Mouse (Mus musculus): ENCODE measurements around the gene Fgf8. TPM values are rescaled to one million over a fixed set of nuclear protein-coding genes. Genes with fewer than 3 reads are reported as not detected.

Gene Fgf8
- polyA plus RNA-seq, 1 experiment: 1.5 TPM

DNA sequence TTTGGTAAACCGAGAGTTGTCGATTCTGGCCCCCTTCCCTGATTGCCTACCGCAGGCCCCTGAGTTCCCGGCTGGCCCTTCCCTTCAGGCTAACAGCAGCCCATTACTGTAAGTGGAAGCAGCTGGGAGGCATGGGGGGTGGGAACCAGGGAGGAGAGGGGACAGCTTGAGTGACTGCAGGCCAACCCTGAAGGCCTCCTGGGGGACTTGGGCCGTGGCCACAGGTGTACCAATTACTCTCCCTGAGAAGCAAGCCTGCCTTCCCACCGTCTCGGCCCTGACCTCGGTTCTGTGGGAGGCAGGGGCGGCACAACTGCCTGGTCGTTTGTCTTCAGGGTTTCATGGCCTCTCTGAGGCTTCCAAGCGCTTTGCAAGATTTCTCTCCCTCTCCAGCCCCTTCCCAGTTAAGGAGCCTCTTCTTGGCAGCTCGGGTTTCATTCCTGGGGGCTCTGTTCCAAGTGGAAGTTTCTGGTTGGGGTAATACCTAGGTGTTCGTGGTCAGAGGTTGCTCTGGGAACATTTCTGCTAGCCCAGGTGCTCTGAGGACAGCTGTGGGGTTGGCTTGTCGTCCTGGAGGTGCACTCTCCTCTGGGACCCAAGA is 16.9 kb downstream of the Fgf8 start:
- Histone ChIP-seq H3K27me3 (ENCODE audit: control insufficient read depth, insufficient read depth, low read length) (no peaks in the 10 kb centered on the region), H3K36me3 (ENCODE audit: control insufficient read depth, insufficient read depth, low read length) (no peaks in the 10 kb centered on the region), H3K4me3 (ENCODE audit: control insufficient read depth, low read depth, low read length) (no peak overlapping the region), H3K27ac (ENCODE audit: control insufficient read depth, insufficient read depth, low read depth, low read length) (no peak overlapping the region), H3K4me1 (ENCODE audit: control insufficient read depth, insufficient read depth, low read length) (peaks cover 14% of the 10 kb centered on the region)
- no peak for TF ChIP-seq CTCF (IDR thresholded peaks at IDR 0.05; ENCODE audit: control insufficient read depth, insufficient read depth, insufficient replicate concordance, low read depth, low read length)
- no peak for TF ChIP-seq POLR2A (IDR thresholded peaks at IDR 0.05; ENCODE audit: control insufficient read depth, low read depth, low read length)

DNA sequence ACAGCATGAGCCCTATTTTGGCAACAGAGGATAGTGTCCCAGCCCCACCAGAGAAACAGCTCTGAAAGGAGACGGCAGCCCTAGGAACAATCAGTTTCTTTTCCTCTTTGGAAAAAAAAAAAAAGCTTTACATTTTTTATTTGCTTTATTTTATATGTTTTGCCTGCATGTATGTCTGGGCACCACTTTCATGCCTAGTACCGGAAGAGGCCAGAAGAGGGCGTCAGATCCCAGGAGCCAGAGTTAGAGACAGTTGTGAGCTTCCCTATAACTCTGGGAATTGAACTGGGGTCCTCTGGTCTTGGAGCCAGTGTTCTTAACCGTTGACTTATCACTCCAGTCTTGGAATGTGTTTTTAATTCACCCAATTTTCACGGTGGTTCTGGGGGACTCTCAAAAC is 20.5 kb downstream of the Fgf8 start:
- Histone ChIP-seq H3K27me3 (ENCODE audit: control insufficient read depth, insufficient read depth, low read length) (no peaks in the 10 kb centered on the region), H3K27ac (ENCODE audit: control insufficient read depth, insufficient read depth, low read depth, low read length) (no peak overlapping the region), H3K4me3 (ENCODE audit: control insufficient read depth, low read depth, low read length) (no peak overlapping the region), H3K4me1 (ENCODE audit: control insufficient read depth, insufficient read depth, low read length) (peaks cover 5% of the 10 kb centered on the region), H3K36me3 (ENCODE audit: control insufficient read depth, insufficient read depth, low read length) (no peaks in the 10 kb centered on the region)
- peak; percentile 31; the same call in 1 of the 2 replicates for TF ChIP-seq CTCF (IDR thresholded peaks at IDR 0.05; ENCODE audit: control insufficient read depth, insufficient read depth, insufficient replicate concordance, low read depth, low read length)
- no peak for TF ChIP-seq POLR2A (IDR thresholded peaks at IDR 0.05; ENCODE audit: control insufficient read depth, low read depth, low read length)

DNA sequence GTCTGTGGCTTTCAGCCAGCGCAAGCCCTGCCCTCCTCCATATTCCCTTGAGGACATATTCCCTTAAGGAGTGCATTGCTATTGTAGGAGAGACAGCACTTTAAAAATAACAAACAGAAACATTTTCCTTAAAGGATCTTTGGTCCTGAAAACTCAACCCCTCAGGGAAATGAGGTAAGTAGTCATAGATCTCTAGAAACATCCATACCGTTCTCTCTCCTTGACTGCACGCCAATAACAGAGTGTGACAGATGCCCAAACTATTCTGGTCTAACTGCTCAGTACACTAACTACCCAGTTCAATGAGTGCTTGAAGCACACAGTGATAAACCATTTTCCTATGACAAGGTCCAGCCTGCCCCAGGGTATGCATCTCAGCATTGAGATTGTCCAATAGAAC is 24.4 kb downstream of the Fgf8 start:
- Histone ChIP-seq H3K27me3 (ENCODE audit: control insufficient read depth, insufficient read depth, low read length) (no peaks in the 10 kb centered on the region), H3K4me1 (ENCODE audit: control insufficient read depth, insufficient read depth, low read length) (no peaks in the 10 kb centered on the region)

DNA sequence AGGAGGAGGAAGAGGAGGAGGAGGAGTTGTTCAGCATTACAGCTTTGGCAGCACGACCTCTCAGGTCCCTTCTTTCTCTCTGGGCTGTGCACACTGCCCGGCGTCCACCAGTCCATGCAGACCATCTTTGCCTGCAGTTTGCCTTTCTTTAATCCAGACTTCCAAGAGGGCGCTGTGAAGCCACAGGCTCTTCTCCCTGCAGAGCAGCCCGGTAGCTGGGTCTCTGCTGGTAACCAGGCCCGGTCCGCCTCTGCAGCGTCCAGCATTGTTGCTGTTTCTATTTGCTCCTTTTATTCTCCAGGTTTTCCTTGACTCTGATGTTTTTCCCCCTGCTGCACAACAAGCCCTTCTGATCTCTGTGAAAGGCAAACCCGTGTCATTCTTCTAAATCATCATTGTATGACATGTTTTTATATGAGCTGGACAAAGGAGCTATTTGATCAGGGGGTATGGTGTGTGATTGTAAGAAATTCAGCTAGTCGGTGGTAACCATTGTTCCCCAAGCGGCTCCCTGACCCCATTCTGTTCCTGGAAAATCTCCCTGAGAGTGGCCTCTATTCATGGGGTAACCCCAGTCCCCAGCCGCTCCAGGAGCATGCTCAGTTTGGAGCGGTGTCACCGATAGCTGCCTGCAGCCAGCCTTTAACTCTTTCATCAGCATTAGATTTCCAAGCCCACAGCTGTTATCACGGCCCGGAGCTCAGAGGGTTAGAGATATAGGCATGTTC is 25.1 kb downstream of the Fgf8 start:
- Histone ChIP-seq H3K27ac (ENCODE audit: control insufficient read depth, insufficient read depth, low read depth, low read length) (no peak overlapping the region), H3K4me1 (ENCODE audit: control insufficient read depth, insufficient read depth, low read length) (no peaks in the 10 kb centered on the region), H3K36me3 (ENCODE audit: control insufficient read depth, insufficient read depth, low read length) (no peaks in the 10 kb centered on the region), H3K27me3 (ENCODE audit: control insufficient read depth, insufficient read depth, low read length) (no peaks in the 10 kb centered on the region), H3K4me3 (ENCODE audit: control insufficient read depth, low read depth, low read length) (no peak overlapping the region)
- TF ChIP-seq POLR2A (IDR thresholded peaks at IDR 0.05; ENCODE audit: control insufficient read depth, low read depth, low read length): no peak
- TF ChIP-seq CTCF (IDR thresholded peaks at IDR 0.05; ENCODE audit: control insufficient read depth, insufficient read depth, insufficient replicate concordance, low read depth, low read length): no peak

More for the DNA sequence above, 24.4 kb downstream of the Fgf8 start:
- no peaks in the 10 kb centered on the region for H3K36me3 ChIP-seq (ENCODE audit: control insufficient read depth, insufficient read depth, low read length)
- H3K27ac ChIP-seq (ENCODE audit: control insufficient read depth, insufficient read depth, low read depth, low read length): no peak overlapping the region
- TF ChIP-seq POLR2A (IDR thresholded peaks at IDR 0.05; ENCODE audit: control insufficient read depth, low read depth, low read length) (no peak), CTCF (IDR thresholded peaks at IDR 0.05; ENCODE audit: control insufficient read depth, insufficient read depth, insufficient replicate concordance, low read depth, low read length) (no peak)
- H3K4me3 ChIP-seq (ENCODE audit: control insufficient read depth, low read depth, low read length): no peak overlapping the region

DNA sequence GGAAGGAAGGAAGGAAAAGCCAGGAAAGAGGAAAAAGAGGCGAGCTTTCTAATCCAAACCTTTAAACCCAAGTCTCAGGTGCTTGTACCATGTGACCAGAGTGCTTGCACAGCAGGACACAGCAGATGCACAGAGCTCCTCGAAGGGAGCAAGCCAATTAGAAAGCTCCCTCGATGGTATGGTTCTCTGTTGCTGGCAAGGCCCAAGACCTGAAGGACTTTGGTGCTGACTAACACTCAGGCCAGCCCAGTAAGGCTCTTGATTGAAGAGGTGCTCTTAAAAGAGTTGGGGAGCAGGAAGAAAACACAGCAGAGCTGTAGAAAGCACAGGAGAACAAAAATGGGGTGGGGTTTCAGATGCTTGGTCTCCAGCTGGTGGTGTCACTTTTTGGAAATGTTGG is 34.0 kb downstream of the Fgf8 start:
- H3K27me3 ChIP-seq (ENCODE audit: control insufficient read depth, insufficient read depth, low read length): no peaks in the 10 kb centered on the region
- H3K4me1 ChIP-seq (ENCODE audit: control insufficient read depth, insufficient read depth, low read length): peaks cover 4% of the 10 kb centered on the region
- H3K4me3 ChIP-seq (ENCODE audit: control insufficient read depth, low read depth, low read length): no peak overlapping the region
- H3K36me3 ChIP-seq (ENCODE audit: control insufficient read depth, insufficient read depth, low read length): no peaks in the 10 kb centered on the region
- TF ChIP-seq CTCF (IDR thresholded peaks at IDR 0.05; ENCODE audit: control insufficient read depth, insufficient read depth, insufficient replicate concordance, low read depth, low read length) (no peak), POLR2A (IDR thresholded peaks at IDR 0.05; ENCODE audit: control insufficient read depth, low read depth, low read length) (no peak)
- H3K27ac ChIP-seq (ENCODE audit: control insufficient read depth, insufficient read depth, low read depth, low read length): no peak overlapping the region

DNA sequence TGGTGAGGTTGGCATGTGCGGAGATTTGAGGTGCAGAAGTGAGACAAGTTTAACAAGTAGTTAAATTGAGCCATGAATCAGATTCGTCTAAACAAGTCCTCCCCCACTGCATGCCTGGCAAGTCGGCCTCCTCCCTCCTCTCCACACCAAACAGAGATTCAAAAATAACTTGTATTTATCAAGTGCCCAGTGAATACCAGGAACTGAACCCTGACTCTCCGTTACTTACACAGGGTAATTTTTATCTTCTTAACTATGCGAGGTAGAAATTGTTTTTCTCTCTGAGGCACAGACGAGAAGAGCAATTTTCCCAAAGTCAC is 46.5 kb downstream of the Fgf8 start:
- Histone ChIP-seq H3K27me3 (ENCODE audit: control insufficient read depth, insufficient read depth, low read length) (no peaks in the 10 kb centered on the region; the same call in 1 of the 2 replicates), H3K27ac (ENCODE audit: control insufficient read depth, insufficient read depth, low read depth, low read length) (no peak overlapping the region), H3K4me1 (ENCODE audit: control insufficient read depth, insufficient read depth, low read length) (peaks cover 11% of the 10 kb centered on the region), H3K4me3 (ENCODE audit: control insufficient read depth, low read depth, low read length) (no peak overlapping the region), H3K36me3 (ENCODE audit: control insufficient read depth, insufficient read depth, low read length) (no peaks in the 10 kb centered on the region)
- TF ChIP-seq CTCF (IDR thresholded peaks at IDR 0.05; ENCODE audit: control insufficient read depth, insufficient read depth, insufficient replicate concordance, low read depth, low read length): no peak

DNA sequence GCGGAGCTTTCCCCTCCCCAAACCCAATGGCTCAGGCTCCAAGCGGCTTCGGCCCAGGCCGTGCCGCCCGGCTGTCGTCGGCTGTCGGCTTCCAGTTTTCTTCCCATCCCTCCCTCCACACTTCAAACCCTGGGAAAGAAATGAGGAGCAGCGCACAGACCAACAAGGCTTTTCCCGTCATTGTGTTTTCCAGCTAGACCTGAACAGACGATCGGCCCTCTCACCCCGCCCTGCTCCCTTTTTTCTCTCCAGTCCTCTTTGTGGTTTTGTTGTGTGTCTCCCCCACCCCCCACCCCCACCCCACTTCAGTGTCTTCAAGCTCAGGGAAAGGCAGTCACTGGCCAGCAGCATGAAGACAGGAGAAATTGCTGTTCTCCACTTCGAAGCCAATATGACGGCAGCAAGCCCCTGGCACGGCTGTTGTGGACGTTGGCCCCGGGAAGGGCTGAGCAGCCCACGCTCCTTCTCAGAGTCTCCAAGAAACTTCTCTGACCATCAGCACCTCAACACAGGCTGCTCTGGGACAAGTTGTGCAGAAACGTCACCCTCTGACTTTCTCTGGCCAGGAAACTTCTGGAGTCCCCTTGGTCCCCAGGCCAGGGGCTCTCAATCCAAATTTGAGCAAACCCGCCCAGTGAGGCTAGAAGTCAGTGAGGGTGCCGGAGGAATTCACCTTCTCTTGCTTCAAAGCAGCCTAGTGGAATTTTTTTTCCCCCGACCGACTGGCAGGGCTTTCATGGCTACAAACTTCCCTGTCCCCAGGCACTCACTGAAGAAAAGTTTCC is 47.0 kb downstream of the Fgf8 start:
- peaks cover 11% of the 10 kb centered on the region for H3K4me1 ChIP-seq (ENCODE audit: control insufficient read depth, insufficient read depth, low read length)
- no peaks in the 10 kb centered on the region for H3K36me3 ChIP-seq (ENCODE audit: control insufficient read depth, insufficient read depth, low read length)
- TF ChIP-seq POLR2A (IDR thresholded peaks at IDR 0.05; ENCODE audit: control insufficient read depth, low read depth, low read length) (no peak), CTCF (IDR thresholded peaks at IDR 0.05; ENCODE audit: control insufficient read depth, insufficient read depth, insufficient replicate concordance, low read depth, low read length) (no peak)
- H3K4me3 ChIP-seq (ENCODE audit: control insufficient read depth, low read depth, low read length): peak overlapping the region; percentile 53
- no peaks in the 10 kb centered on the region; the same call in 1 of the 2 replicates for H3K27me3 ChIP-seq (ENCODE audit: control insufficient read depth, insufficient read depth, low read length)
- H3K27ac ChIP-seq (ENCODE audit: control insufficient read depth, insufficient read depth, low read depth, low read length): no peak overlapping the region
